Mouse (Mus musculus) thymus, adult 2 months (tissue): Measurements from ENCODE around the gene Nhlrc4.

Experiments
- CTCF ChIP-seq: fragments of 200-500 bp; IDR thresholded peaks from 2 replicates; pipeline ENCODE4 v1.5.1; 2012; ENCODE audit warnings: mild to moderate bottlenecking, control low read depth, low read length, moderate library complexity, borderline replicate concordance; ENCODE audit not compliant: control insufficient read depth, poor library complexity, insufficient read depth; ENCODE audit errors: extremely low read depth
- POLR2A ChIP-seq: fragments of 200-500 bp; IDR thresholded peaks from 2 replicates; pipeline ENCODE4 v1.6.1; 2012; ENCODE audit warnings: mild to moderate bottlenecking, low read length, control low read depth, moderate library complexity; ENCODE audit not compliant: control insufficient read depth, poor library complexity, insufficient read depth; ENCODE audit errors: extremely low read depth

DNA sequence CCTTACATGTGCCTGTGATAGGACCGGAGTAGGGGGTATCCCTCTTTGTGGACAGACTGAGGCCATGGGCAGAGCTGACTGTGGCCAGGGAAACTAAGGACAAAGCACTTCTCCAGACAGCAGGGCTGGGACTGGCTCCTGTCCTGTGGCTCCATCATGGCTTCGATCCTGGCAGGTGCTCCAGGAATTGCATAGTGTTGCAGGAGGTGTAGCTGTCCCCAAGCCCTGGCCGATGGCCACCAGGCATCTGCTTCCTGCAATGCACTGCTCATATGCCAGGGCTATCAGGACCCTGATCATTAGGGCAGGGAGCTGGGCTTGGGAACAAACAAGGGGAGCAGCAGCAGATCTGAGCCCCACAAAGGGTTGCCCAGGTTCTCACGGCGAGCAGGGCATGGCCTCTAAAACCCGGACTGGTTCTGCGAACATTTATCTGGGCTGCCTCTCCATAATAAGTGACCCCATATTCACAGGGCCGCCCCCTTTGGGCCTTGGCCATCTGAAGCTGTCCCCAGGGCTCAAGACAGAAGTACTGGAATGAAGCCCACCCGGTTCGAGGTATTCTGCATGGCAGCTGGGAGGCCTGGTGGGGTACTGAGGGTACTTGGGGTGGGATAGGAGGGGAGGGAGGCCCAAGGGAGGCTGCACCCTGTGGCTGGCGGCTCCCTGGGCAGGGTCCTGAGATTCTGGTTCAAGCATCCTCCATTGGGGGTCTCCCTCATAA, 14.2 kb upstream of the Nhlrc4 start:
- no peak for TF ChIP-seq POLR2A
- no peak for TF ChIP-seq CTCF
